Mouse (Mus musculus): Measurements from ENCODE around the gene Cask.

Cask gene

GRCm38 (mm10) chrX:13718283-13718682 is 132.9 kb downstream of the Cask start:
- DNase-seq = no peak

GRCm38 (mm10) chrX:13716796-13717569 is 134.2 kb downstream of the Cask start:
- DNase-seq = no peak

DNA sequence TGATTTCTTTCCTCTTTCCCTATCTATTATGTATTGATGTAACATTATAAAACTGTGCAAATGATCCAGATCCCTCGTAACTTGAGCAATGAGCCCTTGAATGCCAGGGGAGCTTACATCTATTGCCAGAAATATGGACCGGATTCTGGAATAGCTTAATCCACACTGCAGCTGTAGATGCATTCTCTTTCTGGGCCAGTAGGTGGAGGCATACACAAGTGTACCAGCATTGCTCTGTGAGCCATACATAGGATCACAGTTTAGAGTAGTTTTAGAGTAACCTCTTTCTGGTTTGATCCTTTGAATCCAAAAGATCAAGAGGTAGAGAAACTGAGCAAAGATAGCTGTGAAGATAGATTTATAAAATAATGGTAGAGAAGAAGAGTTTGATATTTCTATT is 141.0 kb downstream of the Cask start:
- peak; percentile 10 for DNase-seq

DNA sequence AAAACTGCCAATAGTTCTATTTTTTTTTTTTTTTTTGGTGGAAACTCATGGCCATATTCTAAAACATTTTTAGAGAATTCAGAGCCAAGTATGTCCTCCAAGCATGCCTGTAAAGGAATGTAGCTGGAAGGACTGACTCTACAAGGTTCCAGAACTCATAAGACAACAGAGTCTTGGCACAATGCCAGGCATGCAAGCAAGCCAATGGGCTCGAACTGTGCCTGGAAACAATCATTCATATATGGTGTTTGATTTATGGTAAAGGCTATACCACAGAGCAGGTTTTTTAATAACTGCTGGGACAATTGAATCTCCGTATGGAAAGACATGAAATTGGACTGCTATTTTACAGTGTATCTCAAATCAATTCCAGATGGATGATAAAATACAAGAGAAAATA is 146.1 kb downstream of the Cask start:
- no peak for DNase-seq

DNA sequence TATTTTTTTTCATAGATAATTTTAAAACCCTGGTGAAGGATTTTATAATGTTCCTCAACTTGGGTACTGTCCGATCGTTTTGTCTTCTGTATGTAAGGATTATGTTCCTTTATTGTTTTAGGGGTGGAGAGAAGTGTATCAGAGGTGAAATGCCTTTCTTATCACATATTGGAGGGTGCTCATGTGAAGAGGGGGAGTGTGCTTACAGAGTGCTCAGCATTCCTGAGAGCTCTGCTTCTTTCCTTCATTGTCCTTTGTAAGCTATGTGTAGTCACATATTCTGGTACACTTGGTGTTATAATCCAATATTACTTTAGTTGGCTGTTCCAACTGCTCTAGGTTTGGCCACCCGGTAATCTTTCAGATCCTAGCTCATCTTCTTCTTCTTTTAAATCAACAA is 150.5 kb downstream of the Cask start:
- DNase-seq = no peak

GRCm38 (mm10) chrX:13691865-13692264 is 159.3 kb downstream of the Cask start:
- DNase-seq = no peak

DNA sequence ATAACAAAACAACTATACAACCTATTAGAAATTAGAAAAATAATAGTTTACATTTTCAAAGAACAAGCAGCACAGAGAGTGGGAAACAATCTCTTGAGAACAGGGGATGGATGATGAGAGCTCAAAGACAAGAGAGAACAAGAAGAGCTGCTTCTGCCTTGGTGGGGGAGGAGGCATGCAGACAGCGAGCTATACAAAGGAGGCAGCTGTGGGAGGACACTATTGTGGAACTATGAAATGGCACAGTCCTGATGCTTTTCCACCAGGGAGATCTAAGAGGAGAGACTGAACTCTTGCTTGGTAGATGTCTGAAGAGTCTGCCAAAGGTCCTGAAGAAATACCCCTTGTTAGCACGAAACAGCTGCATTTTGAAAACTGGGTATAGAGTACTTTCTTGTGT is 162.8 kb downstream of the Cask start:
- DNase-seq = no peak

- DNase-seq = no peak
Observed at GRCm38 (mm10) chrX:13686589-13686988, 164.6 kb downstream of the Cask start.

GRCm38 (mm10) chrX:13681748-13682147 is 169.4 kb downstream of the Cask start:
- no peak for DNase-seq

GRCm38 (mm10) chrX:13673001-13673400 is 178.2 kb downstream of the Cask start:
- DNase-seq = no peak

GRCm38 (mm10) chrX:13670342-13670741 is 180.8 kb downstream of the Cask start:
- DNase-seq = no peak

DNA sequence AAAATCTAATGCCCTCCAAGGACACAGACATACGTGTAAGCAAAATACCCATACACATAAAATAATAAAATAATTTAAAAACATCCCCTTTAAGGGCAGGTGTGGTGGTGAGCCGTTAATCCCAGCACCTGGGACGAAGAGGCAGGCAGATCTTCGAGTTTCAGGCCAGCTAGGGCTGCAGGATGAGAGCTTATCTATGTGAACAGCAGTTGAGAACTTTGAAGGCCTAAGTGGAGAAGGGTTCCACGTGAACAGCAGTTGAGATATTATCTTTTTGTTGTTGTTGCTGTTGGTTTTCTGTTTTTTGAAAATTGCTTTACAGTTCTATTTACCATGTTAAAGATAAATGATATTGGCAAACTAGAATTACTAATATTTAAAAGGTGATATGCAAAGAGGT is 182.3 kb downstream of the Cask start:
- no peak for DNase-seq

DNA sequence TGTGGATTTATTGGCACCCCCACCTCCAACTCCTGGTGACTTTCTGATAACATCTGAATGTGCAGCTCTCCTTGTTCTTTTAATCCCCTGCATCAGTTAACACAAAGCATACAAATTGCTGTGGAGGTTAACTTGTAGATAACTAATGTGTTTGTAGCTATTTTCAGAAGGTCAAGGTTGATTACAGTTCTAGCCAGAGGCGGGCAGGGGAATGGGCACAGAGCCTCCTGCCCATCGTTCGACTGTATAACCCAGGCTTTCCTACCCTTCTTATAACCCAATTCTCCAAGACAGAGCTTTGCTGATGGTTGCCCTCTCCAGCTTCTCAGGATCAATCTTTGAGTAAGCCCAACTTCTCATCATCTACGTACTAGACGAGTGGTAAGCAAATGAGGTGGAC is 190.1 kb downstream of the Cask start, which contains the start of gene Gpr82:
Gpr82 (plus strand) TSS at position 301 of the 400 bp plus-strand sequence.
- no peak for DNase-seq

- no peak for DNase-seq
Observed at GRCm38 (mm10) chrX:13659201-13659890, 191.8 kb downstream of the Cask start.

DNA sequence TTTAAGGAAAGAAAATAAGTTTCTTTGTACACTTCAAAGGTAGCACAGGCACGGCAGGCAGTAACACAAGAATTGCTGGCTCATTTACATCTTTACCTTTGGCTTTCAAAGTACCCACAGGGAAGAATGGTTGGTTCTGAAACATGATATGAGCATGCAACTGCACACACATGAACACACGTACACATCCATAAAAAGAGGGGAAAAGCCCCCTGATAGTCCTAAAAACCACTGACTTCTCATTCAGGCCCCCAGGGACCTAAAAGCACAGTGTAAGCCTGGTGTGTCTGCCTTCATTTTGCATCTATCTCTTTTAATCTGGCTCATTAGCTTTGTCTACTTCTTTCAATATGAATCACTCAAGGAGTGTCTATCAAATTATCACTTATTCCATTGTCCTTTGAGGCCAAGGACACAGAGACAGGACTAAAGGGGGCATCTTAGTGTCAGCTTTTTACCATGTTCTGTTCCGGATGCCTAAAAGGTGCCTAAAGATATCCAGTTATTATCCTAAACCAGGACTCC is 192.5 kb downstream of the Cask start:
- DNase-seq = no peak

GRCm38 (mm10) chrX:13656721-13657120 is 194.4 kb downstream of the Cask start:
- no peak for DNase-seq

- no peak for DNase-seq
Observed at GRCm38 (mm10) chrX:13655906-13656305, 195.3 kb downstream of the Cask start.

GRCm38 (mm10) chrX:13655005-13655421 is 196.2 kb downstream of the Cask start:
- no peak for DNase-seq

DNA sequence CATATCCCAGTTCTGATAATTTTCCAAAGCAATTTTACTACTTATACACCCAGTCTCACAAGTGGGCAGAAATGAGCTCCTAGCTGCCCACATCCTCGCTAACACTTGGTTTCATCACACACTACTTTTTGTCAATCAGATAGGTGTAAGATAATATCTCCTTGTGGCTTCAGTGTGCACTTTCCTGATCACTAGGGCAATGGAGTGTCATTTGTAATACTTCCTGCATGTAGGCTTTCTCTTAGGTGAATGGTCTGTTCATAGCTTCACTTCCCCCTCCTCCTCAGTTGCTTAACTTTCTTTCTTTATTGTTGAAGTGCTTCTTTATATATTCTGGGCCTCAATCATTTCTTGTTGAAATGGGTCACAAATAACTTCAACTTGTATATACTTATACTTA is 198.9 kb downstream of the Cask start:
- DNase-seq = no peak

DNA sequence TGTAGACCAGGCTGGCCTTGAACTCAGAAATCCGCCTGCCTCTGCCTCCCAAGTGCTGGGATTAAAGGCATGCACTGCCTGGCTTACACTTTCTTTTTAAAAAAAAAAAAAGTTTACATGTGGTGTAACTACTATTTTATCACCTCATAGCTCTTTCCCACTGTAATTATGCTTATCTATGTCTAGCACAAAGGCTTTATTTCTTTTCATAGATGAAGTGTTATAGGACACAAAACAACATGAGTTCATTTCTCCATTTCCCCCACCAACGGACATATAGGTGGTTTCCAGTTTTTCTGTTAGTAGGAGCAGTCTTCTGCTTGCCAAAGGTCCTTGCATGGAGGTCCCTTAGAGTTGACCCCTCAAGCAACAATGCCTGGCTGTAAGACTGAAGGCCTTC is 199.3 kb downstream of the Cask start:
- DNase-seq = no peak

DNA sequence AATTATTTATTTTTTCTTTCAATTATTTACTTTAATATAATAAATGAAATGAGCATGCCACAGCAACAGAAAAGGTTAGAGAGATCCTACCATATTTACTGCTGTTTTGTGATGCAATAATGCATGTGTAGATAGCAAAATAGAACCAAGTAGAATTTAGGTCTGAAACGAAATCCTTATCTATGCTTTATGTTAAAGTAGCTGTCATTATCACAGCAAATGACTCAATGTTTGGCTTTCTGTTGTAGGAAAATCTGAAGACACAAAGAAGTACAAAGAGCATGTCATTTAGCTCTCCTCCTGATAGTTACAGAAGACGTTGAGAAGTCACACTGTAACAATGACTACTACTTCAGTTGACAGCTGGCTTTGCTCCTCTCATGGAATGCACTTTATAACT is 212.3 kb downstream of the Cask start:
- DNase-seq = no peak

GRCm38 (mm10) chrX:13636398-13636797 is 214.8 kb downstream of the Cask start:
- DNase-seq = no peak

GRCm38 (mm10) chrX:13631599-13632283 is 219.4 kb downstream of the Cask start, which contains the start of gene Gpr34:
Gene Gpr34 (plus strand): TSS chrX:13632089.
- DNase-seq = no peak

DNA sequence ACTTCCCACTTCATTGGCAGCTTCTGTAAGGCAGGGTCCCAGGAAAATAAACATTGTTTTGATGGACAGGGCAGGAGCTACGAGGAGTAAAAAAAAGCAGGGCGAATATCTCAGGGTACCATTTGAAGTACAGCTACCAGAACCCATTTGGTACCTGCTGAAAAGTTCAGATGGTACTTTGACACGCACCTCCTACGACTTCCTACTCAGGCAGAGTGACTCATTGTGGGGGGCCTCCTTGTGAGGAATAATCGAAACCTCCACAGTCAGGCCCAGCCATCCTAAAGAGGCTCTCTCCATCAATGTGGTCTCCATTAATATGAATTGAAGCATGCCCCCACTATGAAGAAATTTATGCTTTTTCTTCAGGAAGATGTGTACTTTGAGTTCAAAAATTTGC is 228.5 kb downstream of the Cask start:
- no peak for DNase-seq

All from kidney, adult 11 months (tissue).